Mouse (Mus musculus): Measurements from ENCODE around the gene Zfp704. TPM values are rescaled to one million over a fixed set of nuclear protein-coding genes. Genes with fewer than 3 reads are reported as not detected.

Zfp704 gene
- polyA plus RNA-seq, 1 experiment from 2014 or later, result 8.1 TPM

- no peaks in the 10 kb centered on the region for H3K36me3 ChIP-seq (ENCODE audit: control insufficient read depth, insufficient read depth, low read length)
- no peak overlapping the region for H3K4me3 ChIP-seq (ENCODE audit: low read depth, low read length)
- no peak overlapping the region for H3K9ac ChIP-seq (ENCODE audit: low read length)
- ATAC-seq (replicated peaks; ENCODE audit: low FRiP score) (no peak), DNase-seq (ENCODE audit: low spot score) (no peak)
- no peaks in the 10 kb centered on the region for H3K27me3 ChIP-seq (ENCODE audit: control insufficient read depth, insufficient read depth, low read length)
- no peak overlapping the region for H3K4me2 ChIP-seq (ENCODE audit: low read depth, low read length, severe bottlenecking)
- 91% methylated on average over 4 of the region's 4 CpGs for WGBS
- H3K4me1 ChIP-seq (replicated peaks; ENCODE audit: control insufficient read depth, insufficient read depth, low read length), result no peaks in the 10 kb centered on the region
- H3K27ac ChIP-seq (ENCODE audit: low read depth, low read length), result no peak overlapping the region
- H3K9me3 ChIP-seq (ENCODE audit: control insufficient read depth, low read length), result no peaks in the 10 kb centered on the region
These were observed 201.0 kb downstream of the Zfp704 start for GRCm38 (mm10) chr3:9408896-9409295.

- H3K27me3 ChIP-seq (ENCODE audit: control insufficient read depth, insufficient read depth, low read length), result no peaks in the 10 kb centered on the region
- H3K4me2 ChIP-seq (ENCODE audit: low read depth, low read length, severe bottlenecking), result no peak overlapping the region
- 82% methylated on average over 10 of the region's 10 CpGs for WGBS
- H3K4me1 ChIP-seq (replicated peaks; ENCODE audit: control insufficient read depth, insufficient read depth, low read length), result no peaks in the 10 kb centered on the region
- DNase-seq (ENCODE audit: low spot score) (no peak), ATAC-seq (replicated peaks; ENCODE audit: low FRiP score) (no peak)
- no peaks in the 10 kb centered on the region for H3K36me3 ChIP-seq (ENCODE audit: control insufficient read depth, insufficient read depth, low read length)
- no peak overlapping the region for H3K9ac ChIP-seq (ENCODE audit: low read length)
- no peak overlapping the region for H3K27ac ChIP-seq (ENCODE audit: low read depth, low read length)
- H3K4me3 ChIP-seq (ENCODE audit: low read depth, low read length), result no peak overlapping the region
- no peaks in the 10 kb centered on the region for H3K9me3 ChIP-seq (ENCODE audit: control insufficient read depth, low read length)
These were observed 202.1 kb downstream of the Zfp704 start for GRCm38 (mm10) chr3:9407801-9408200.

- no peak overlapping the region for H3K9ac ChIP-seq (ENCODE audit: low read length)
- no peaks in the 10 kb centered on the region for H3K36me3 ChIP-seq (ENCODE audit: control insufficient read depth, insufficient read depth, low read length)
- 89% methylated on average over 9 of the region's 9 CpGs for WGBS
- no peak overlapping the region for H3K4me3 ChIP-seq (ENCODE audit: low read depth, low read length)
- no peak overlapping the region for H3K4me2 ChIP-seq (ENCODE audit: low read depth, low read length, severe bottlenecking)
- H3K27me3 ChIP-seq (ENCODE audit: control insufficient read depth, insufficient read depth, low read length), result no peaks in the 10 kb centered on the region
- H3K9me3 ChIP-seq (ENCODE audit: control insufficient read depth, low read length), result no peaks in the 10 kb centered on the region
- no peak overlapping the region for H3K27ac ChIP-seq (ENCODE audit: low read depth, low read length)
- H3K4me1 ChIP-seq (replicated peaks; ENCODE audit: control insufficient read depth, insufficient read depth, low read length), result no peaks in the 10 kb centered on the region
- ATAC-seq (replicated peaks; ENCODE audit: low FRiP score), result no peak
- DNase-seq (ENCODE audit: low spot score), result no peak
These were observed 202.8 kb downstream of the Zfp704 start for GRCm38 (mm10) chr3:9407119-9407546.

GRCm38 (mm10) chr3:9405341-9405740 lies 204.5 kb downstream of the Zfp704 start:
- Histone ChIP-seq H3K9me3 (ENCODE audit: control insufficient read depth, low read length) (no peaks in the 10 kb centered on the region), H3K9ac (ENCODE audit: low read length) (no peak overlapping the region), H3K4me1 (replicated peaks; ENCODE audit: control insufficient read depth, insufficient read depth, low read length) (0 out of 2 replicates have a peak, but pooled peaks cover 2% of the 10 kb centered on the region), H3K27me3 (ENCODE audit: control insufficient read depth, insufficient read depth, low read length) (no peaks in the 10 kb centered on the region), H3K27ac (ENCODE audit: low read depth, low read length) (no peak overlapping the region), H3K36me3 (ENCODE audit: control insufficient read depth, insufficient read depth, low read length) (no peaks in the 10 kb centered on the region), H3K4me2 (ENCODE audit: low read depth, low read length, severe bottlenecking) (no peak overlapping the region), H3K4me3 (ENCODE audit: low read depth, low read length) (no peak overlapping the region)
- DNase-seq (ENCODE audit: low spot score) (no peak), ATAC-seq (replicated peaks; ENCODE audit: low FRiP score) (no peak)
- WGBS, result 89% methylated on average over 9 of the region's 9 CpGs

- Histone ChIP-seq H3K27me3 (ENCODE audit: control insufficient read depth, insufficient read depth, low read length) (no peaks in the 10 kb centered on the region), H3K9me3 (ENCODE audit: control insufficient read depth, low read length) (no peaks in the 10 kb centered on the region), H3K9ac (ENCODE audit: low read length) (no peak overlapping the region), H3K4me2 (ENCODE audit: low read depth, low read length, severe bottlenecking) (no peak overlapping the region), H3K4me1 (replicated peaks; ENCODE audit: control insufficient read depth, insufficient read depth, low read length) (0 out of 2 replicates have a peak, but pooled peaks cover 2% of the 10 kb centered on the region), H3K27ac (ENCODE audit: low read depth, low read length) (no peak overlapping the region), H3K4me3 (ENCODE audit: low read depth, low read length) (no peak overlapping the region), H3K36me3 (ENCODE audit: control insufficient read depth, insufficient read depth, low read length) (no peaks in the 10 kb centered on the region)
- ATAC-seq (replicated peaks; ENCODE audit: low FRiP score) (no peak), DNase-seq (ENCODE audit: low spot score) (no peak)
- 81% methylated on average over 5 of the region's 5 CpGs for WGBS
These were observed 206.4 kb downstream of the Zfp704 start for GRCm38 (mm10) chr3:9403255-9404050.

GRCm38 (mm10) chr3:9402836-9403235 lies 207.0 kb downstream of the Zfp704 start:
- 66% methylated on average over 5 of the region's 5 CpGs for WGBS
- Histone ChIP-seq H3K36me3 (ENCODE audit: control insufficient read depth, insufficient read depth, low read length) (no peaks in the 10 kb centered on the region), H3K9me3 (ENCODE audit: control insufficient read depth, low read length) (no peaks in the 10 kb centered on the region), H3K27me3 (ENCODE audit: control insufficient read depth, insufficient read depth, low read length) (no peaks in the 10 kb centered on the region), H3K9ac (ENCODE audit: low read length) (no peak overlapping the region), H3K4me2 (ENCODE audit: low read depth, low read length, severe bottlenecking) (no peak overlapping the region), H3K4me3 (ENCODE audit: low read depth, low read length) (no peak overlapping the region), H3K27ac (ENCODE audit: low read depth, low read length) (no peak overlapping the region), H3K4me1 (replicated peaks; ENCODE audit: control insufficient read depth, insufficient read depth, low read length) (0 out of 2 replicates have a peak, but pooled peaks cover 2% of the 10 kb centered on the region)
- no peak for DNase-seq (ENCODE audit: low spot score)
- no peak for ATAC-seq (replicated peaks; ENCODE audit: low FRiP score)

GRCm38 (mm10) chr3:9402345-9402744 lies 207.5 kb downstream of the Zfp704 start:
- Histone ChIP-seq H3K9me3 (ENCODE audit: control insufficient read depth, low read length) (no peaks in the 10 kb centered on the region), H3K27me3 (ENCODE audit: control insufficient read depth, insufficient read depth, low read length) (no peaks in the 10 kb centered on the region), H3K4me3 (ENCODE audit: low read depth, low read length) (no peak overlapping the region), H3K4me1 (replicated peaks; ENCODE audit: control insufficient read depth, insufficient read depth, low read length) (0 out of 2 replicates have a peak, but pooled peaks cover 2% of the 10 kb centered on the region), H3K4me2 (ENCODE audit: low read depth, low read length, severe bottlenecking) (no peak overlapping the region), H3K27ac (ENCODE audit: low read depth, low read length) (no peak overlapping the region), H3K36me3 (ENCODE audit: control insufficient read depth, insufficient read depth, low read length) (no peaks in the 10 kb centered on the region), H3K9ac (ENCODE audit: low read length) (no peak overlapping the region)
- DNase-seq (ENCODE audit: low spot score), result no peak
- no peak for ATAC-seq (replicated peaks; ENCODE audit: low FRiP score)
- 86% methylated on average over 5 of the region's 5 CpGs for WGBS

GRCm38 (mm10) chr3:9401685-9402084 lies 208.2 kb downstream of the Zfp704 start:
- no peak overlapping the region for H3K4me2 ChIP-seq (ENCODE audit: low read depth, low read length, severe bottlenecking)
- ATAC-seq (replicated peaks; ENCODE audit: low FRiP score) (no peak), DNase-seq (ENCODE audit: low spot score) (no peak)
- no peaks in the 10 kb centered on the region for H3K9me3 ChIP-seq (ENCODE audit: control insufficient read depth, low read length)
- H3K9ac ChIP-seq (ENCODE audit: low read length), result no peak overlapping the region
- H3K27ac ChIP-seq (ENCODE audit: low read depth, low read length), result no peak overlapping the region
- no peaks in the 10 kb centered on the region for H3K27me3 ChIP-seq (ENCODE audit: control insufficient read depth, insufficient read depth, low read length)
- H3K4me1 ChIP-seq (replicated peaks; ENCODE audit: control insufficient read depth, insufficient read depth, low read length), result 0 out of 2 replicates have a peak, but pooled peaks cover 2% of the 10 kb centered on the region
- no peaks in the 10 kb centered on the region for H3K36me3 ChIP-seq (ENCODE audit: control insufficient read depth, insufficient read depth, low read length)
- 63% methylated on average over 6 of the region's 6 CpGs for WGBS
- no peak overlapping the region for H3K4me3 ChIP-seq (ENCODE audit: low read depth, low read length)

GRCm38 (mm10) chr3:9400886-9401221 lies 209.0 kb downstream of the Zfp704 start:
- no peak overlapping the region for H3K27ac ChIP-seq (ENCODE audit: low read depth, low read length)
- no peak overlapping the region for H3K4me2 ChIP-seq (ENCODE audit: low read depth, low read length, severe bottlenecking)
- no peaks in the 10 kb centered on the region for H3K9me3 ChIP-seq (ENCODE audit: control insufficient read depth, low read length)
- ATAC-seq (replicated peaks; ENCODE audit: low FRiP score), result no peak
- no peaks in the 10 kb centered on the region for H3K36me3 ChIP-seq (ENCODE audit: control insufficient read depth, insufficient read depth, low read length)
- H3K4me1 ChIP-seq (replicated peaks; ENCODE audit: control insufficient read depth, insufficient read depth, low read length), result 0 out of 2 replicates have a peak, but pooled peaks cover 2% of the 10 kb centered on the region
- DNase-seq (ENCODE audit: low spot score), result no peak
- no peaks in the 10 kb centered on the region for H3K27me3 ChIP-seq (ENCODE audit: control insufficient read depth, insufficient read depth, low read length)
- H3K4me3 ChIP-seq (ENCODE audit: low read depth, low read length), result no peak overlapping the region
- H3K9ac ChIP-seq (ENCODE audit: low read length), result no peak overlapping the region
- WGBS, result 91% methylated on average over 3 of the region's 3 CpGs
